Mouse (Mus musculus): Measurements from ENCODE around the gene Bbc3.
A peak's percentile ranks its signal among the peaks of the same experiment; 100 is the strongest.
"Not testable (repeated sequence)": the region's sequence is repeated elsewhere in the genome, so short reads cannot be mapped to it uniquely, and the experiment has no call there.

Bbc3 gene

GRCm38 (mm10) chr7:16294837-16295236, 13.4 kb upstream of the Bbc3 start:
- DNase-seq = peak; percentile 93

GRCm38 (mm10) chr7:16295321-16295900, 12.8 kb upstream of the Bbc3 start:
- DNase-seq = peak; percentile 77

GRCm38 (mm10) chr7:16296146-16296545, 12.0 kb upstream of the Bbc3 start:
- no peak for DNase-seq

DNA sequence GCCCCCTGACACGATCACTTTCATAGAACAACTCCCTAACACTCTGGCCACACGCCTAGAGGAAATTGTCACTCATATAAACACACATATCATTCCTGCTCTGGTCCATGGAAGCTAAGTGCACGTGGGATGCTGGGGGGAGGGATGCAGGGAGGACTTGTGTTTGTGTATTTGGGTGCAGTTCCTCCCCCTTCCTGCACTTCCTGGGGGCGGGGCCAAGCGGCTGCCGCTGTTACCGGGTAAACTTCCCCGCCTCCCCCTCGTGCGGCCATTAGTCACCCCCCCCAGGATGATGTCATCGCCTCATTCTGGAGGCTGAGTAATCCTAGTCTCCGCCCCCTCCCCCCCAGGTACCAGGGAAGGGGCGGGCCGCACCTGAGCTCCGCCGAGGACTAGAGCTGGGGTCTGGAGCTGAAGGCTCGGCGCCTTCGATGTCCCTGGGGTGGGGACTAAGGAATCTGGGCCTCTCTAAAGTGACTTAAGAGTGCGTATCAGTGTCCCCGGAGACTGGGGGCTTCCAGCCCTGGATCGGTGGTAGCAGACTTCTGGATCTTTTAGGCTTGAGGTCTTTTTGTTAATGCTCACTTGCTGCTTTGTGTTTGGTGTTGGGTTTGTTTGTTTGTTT, 11.3 kb upstream of the Bbc3 start:
- DNase-seq = peak; percentile 82

DNA sequence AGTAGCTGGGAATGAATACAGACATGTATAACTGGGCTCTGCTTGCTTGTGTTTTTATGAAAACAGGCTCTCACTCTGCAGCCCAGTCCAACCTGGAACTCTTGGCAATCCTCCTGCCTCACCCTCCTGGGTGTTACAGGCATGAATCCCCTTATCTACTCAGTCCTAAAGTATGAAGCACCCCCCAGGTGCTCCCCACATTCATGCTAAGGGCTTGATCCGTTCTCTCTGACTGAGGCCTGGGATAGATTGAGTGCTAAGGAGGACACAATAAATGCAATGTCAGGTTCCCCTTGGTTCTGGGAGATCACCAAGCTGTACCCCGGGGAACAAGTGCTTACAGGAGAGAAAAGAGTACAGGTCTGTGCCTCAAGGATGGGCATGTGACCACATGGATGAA, 10.6 kb upstream of the Bbc3 start:
- no peak for DNase-seq

DNA sequence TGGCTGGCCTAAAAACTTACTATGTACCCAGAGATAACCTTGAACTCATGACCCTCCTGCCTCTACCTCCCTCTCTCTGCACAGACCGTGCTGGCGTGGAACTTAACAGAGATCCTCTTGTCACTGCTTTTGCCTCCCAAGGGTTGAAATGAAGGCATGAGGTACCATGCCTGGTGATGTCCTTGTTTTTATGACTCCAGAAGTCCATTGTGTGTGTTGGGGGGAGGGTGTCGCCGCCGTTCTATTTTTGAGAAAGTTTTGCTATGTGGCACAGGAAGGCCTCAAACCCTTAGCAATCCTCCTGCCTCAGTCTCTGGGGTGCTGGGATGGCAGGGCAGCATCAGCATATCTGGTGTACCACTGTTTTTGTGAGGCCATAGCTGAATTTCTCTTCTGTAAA, 9.3 kb upstream of the Bbc3 start:
- no peak for DNase-seq

GRCm38 (mm10) chr7:16299419-16300035, 8.7 kb upstream of the Bbc3 start:
- peak; percentile 97 for DNase-seq

- not testable (repeated sequence) for DNase-seq
These were observed 1.1 kb upstream of the Bbc3 start for GRCm38 (mm10) chr7:16307141-16307540.

- DNase-seq = no peak
These were observed 543 bp downstream of the Bbc3 start for GRCm38 (mm10) chr7:16308555-16309317.

- DNase-seq = peak; percentile 83
These were observed 1.3 kb downstream of the Bbc3 start for GRCm38 (mm10) chr7:16309318-16310019.

DNA sequence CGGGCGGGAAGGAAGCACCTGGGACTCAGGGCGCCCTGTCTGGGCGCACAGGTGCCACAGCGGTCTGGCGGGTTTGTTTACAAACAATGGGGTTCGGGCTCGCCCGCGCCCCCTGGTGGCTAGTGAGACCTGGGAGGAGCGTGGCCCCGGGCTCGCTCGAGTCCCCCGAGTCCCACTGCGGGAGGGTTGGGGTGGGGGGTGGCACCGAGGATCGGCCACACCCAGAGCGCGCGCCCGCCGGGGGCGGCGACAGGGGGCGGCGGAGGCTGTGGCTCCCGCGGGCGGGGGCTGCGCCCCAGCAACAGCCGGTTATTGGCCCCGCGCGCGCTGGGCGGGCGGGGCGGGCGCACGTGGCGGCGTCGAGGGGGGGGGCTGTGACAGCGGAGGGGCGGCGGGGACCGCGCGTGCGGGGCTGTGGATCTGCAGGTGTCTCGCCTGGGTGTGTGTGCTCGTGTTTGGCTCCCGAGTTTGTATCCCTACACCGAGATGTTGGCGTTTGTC, 1.9 kb downstream of the Bbc3 start:
- peak; percentile 81 for DNase-seq

DNA sequence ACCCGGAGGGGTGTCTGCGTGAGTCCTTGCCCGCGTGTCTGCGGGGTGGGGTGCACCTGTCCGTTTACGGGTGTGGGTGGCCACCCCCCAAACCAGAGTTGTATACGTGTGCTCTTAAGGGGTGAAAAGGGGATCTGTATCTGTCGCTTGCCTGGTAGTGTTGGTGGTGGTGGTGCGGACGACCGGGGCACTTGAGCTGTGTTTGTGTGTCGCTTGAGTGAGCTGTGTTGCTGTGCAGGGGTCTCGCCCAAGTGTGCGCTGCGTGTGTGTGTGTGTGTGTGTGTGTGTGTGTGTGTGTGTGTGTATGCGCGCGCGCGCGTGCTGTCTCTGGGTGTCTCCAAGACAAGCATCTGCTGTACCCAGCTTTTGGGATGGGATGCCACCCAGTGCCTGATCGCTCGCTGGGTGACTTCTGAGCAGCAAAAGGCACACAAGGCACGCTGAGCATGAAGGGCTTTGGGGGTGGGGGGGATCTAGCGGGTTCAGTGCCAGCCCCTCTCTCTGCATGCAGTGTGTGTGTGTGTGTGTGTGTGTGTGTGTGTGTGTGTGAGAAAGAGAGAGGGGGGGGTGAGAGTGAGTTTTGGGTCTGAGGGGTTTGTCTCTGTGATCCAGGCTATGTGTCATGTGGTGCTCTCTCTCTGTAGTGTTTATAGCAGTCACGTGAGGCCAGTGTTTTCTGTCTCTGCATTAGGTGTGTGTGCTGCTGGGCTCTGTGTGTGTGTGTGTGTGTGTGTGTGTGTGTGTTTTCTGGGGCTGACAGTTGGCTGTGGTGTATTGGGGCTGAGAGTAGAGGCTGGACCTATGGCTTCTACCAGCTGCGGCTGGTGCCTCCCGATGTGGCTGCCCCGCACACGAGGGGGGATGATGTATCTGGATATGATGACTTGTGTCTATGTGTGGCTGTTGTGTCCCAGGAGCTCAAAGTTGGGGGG, 2.6 kb downstream of the Bbc3 start:
- DNase-seq = peak; percentile 63

- no peak for DNase-seq
These were observed 3.3 kb downstream of the Bbc3 start for GRCm38 (mm10) chr7:16311453-16312004.

DNA sequence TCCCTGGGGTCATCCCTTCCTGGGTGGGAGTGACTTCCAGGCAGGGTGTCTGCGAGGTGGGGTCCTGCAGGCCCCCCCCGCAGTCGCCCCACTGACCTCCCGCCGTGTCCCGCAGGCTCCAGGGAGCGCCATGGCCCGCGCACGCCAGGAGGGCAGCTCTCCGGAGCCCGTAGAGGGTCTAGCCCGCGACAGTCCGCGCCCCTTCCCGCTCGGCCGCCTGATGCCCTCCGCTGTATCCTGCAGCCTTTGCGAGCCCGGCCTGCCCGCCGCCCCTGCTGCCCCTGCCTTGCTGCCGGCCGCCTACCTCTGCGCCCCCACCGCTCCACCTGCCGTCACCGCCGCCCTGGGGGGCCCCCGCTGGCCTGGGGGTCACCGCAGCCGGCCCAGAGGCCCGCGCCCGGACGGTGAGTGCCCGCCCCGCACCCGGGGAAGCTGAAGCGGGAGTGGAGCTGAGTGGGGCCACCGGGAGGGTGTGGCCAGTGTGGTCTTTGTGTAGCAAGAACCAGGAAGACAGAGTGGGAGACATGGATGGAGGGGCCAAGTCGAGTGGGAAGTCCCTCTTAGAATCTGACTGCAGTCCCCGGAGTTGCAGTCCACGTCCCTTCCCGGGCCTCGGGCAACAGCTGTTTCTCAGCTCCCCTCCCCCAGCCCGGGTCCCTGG, 3.9 kb downstream of the Bbc3 start:
- DNase-seq = no peak

DNA sequence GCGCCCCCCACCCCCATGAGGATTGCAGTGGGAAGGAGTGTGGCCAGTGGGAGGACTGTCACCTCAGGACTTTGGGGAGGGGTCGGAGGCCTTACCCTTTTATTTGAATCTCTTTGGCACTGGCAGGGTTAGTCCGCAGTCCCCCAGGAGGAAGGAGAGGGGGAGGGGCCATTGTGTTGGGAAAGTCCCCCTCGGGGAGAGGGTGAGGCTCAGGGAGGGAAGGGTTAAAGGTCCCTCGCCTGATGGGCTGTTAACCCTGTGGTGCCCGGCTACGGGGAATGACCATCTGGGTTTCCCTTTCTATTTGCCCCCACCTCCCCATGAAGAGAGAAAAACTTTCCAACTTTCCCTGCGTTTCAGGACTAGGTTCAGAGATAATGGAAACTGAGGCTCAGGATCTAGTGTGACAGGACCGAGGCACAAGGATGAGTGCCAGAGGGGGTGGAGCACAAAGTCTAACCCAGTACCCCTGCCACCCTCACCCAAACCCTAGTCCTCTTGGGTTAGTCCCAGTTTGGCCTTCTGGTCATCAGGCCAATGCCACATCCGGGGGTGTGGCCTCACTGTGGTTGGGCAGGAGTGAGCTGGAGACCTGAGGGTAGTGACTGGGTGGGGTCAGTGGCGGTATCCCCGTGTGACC, 4.6 kb downstream of the Bbc3 start:
- peak; percentile 51 for DNase-seq

- DNase-seq = peak; percentile 86
These were observed 5.5 kb downstream of the Bbc3 start for GRCm38 (mm10) chr7:16313481-16314220.

- no peak for DNase-seq
These were observed 6.1 kb downstream of the Bbc3 start for GRCm38 (mm10) chr7:16314221-16314775.

GRCm38 (mm10) chr7:16315222-16315759, 7.1 kb downstream of the Bbc3 start:
- DNase-seq = no peak

DNA sequence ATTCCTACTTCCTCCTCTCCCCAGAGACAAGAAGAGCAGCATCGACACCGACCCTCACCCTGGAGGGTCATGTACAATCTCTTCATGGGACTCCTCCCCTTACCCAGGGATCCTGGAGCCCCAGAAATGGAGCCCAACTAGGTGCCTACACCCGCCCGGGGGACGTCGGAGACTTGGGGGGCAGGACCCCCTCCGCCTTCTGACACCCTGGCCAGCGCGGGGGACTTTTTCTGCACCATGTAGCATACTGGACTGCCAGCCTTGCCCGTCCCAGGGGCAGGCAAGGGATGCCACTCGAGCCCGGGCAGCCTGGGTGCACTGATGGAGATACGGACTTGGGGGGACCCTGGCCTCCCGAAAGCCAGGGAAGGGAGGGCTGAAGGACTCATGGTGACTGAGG, 8.9 kb downstream of the Bbc3 start:
- no peak for DNase-seq
